Mouse (Mus musculus) embryonic facial prominence, embryonic 10.5 days (tissue): Measurements from ENCODE around the gene Smco4. TPM values are rescaled to one million over a fixed set of nuclear protein-coding genes. Genes with fewer than 3 reads are reported as not detected.
A peak's percentile ranks its signal among the peaks of the same experiment; 100 is the strongest.
"Not testable (repeated sequence)": the region's sequence is repeated elsewhere in the genome, so short reads cannot be mapped to it uniquely, and the experiment has no call there.

Source experiments
- DNase-seq: peaks from one replicate; pipeline ENCODE4 v3.0.0-alpha.2; 2017; ENCODE audit warnings: low spot score
- H3K27ac ChIP-seq: fragments of 300-500 bp; sonication (generic); replicated peaks from 2 replicates; pipeline ENCODE4 v1.5.1; 2016; ENCODE audit warnings: mild to moderate bottlenecking
- H3K27me3 ChIP-seq: fragments of 300-500 bp; sonication (generic); replicated peaks from 2 replicates; pipeline ENCODE4 v1.6.1; 2016; ENCODE audit warnings: low read depth, mild to moderate bottlenecking; ENCODE audit not compliant: poor library complexity, severe bottlenecking
- H3K36me3 ChIP-seq: fragments of 300-500 bp; sonication (generic); replicated peaks from 2 replicates; pipeline ENCODE4 v1.6.1; 2016; ENCODE audit warnings: mild to moderate bottlenecking, moderate library complexity
- H3K4me1 ChIP-seq: fragments of 300-500 bp; sonication (generic); 2 replicates; pipeline ENCODE4 v1.6.1; 2016
- H3K4me3 ChIP-seq: fragments of 300-500 bp; sonication (generic); 2 replicates; pipeline ENCODE4 v1.5.1; 2016; ENCODE audit warnings: mild to moderate bottlenecking, moderate library complexity
- H3K9me3 ChIP-seq: fragments of 300-500 bp; sonication (generic); 2 replicates; pipeline ENCODE4 v1.6.1; 2016; ENCODE audit warnings: mild to moderate bottlenecking
- WGBS: fragments of 180-500 bp; shearing (Covaris S2); methylation state at CpG from one replicate; pipeline ENCODE4 v1.1.7; 2016; 5-methylcytosine and 5-hydroxymethylcytosine counted together
- polyA plus RNA-seq: library from polyadenylated mRNA; unstranded; fragments of >200 nt; fragmentation: Nextera tagmentation; extraction: Ambion mirVana; gene quantifications from 2 replicates; pipeline ENCODE4 v1.2.1, GENCODE M21; 2016

Smco4 gene
- polyA plus RNA-seq, 1 experiment from 2014 or later = 2.5 TPM

GRCm38 (mm10) chr9:15495281-15495680 is 2.0 kb downstream of the Smco4 start:
- not testable (repeated sequence) for H3K27ac ChIP-seq, DNase-seq, H3K4me3 ChIP-seq, H3K36me3 ChIP-seq, H3K9me3 ChIP-seq
- peaks cover 15% of the 10 kb centered on the region; the same call in 1 of the 2 replicates for H3K27me3 ChIP-seq
- H3K4me1 ChIP-seq = peaks cover 42% of the 10 kb centered on the region
- WGBS = 86% methylated on average over 2 of the region's 2 CpGs

- Histone ChIP-seq H3K36me3 (no peaks in the 10 kb centered on the region), H3K9me3 (no peaks in the 10 kb centered on the region), H3K4me3 (no peak overlapping the region), H3K27ac (peak overlapping the region; percentile 57), H3K4me1 (peaks cover 42% of the 10 kb centered on the region), H3K27me3 (peaks cover 15% of the 10 kb centered on the region; the same call in 1 of the 2 replicates)
- DNase-seq = peak; percentile 53
- WGBS = 14% methylated on average over 8 of the region's 8 CpGs
Observed at GRCm38 (mm10) chr9:15495921-15496577, 2.8 kb downstream of the Smco4 start.

- no peaks in the 10 kb centered on the region for H3K36me3 ChIP-seq
- H3K27ac ChIP-seq = no peak overlapping the region
- H3K27me3 ChIP-seq = no peaks in the 10 kb centered on the region
- DNase-seq = no peak
- WGBS = 90% methylated on average over 5 of the region's 5 CpGs
- peaks cover 61% of the 10 kb centered on the region for H3K4me1 ChIP-seq
- no peak overlapping the region for H3K4me3 ChIP-seq
- H3K9me3 ChIP-seq = no peaks in the 10 kb centered on the region
Observed at GRCm38 (mm10) chr9:15500025-15500424, 6.8 kb downstream of the Smco4 start.

GRCm38 (mm10) chr9:15501319-15502256 is 8.4 kb downstream of the Smco4 start:
- Histone ChIP-seq H3K27me3 (no peaks in the 10 kb centered on the region), H3K4me1 (peaks cover 57% of the 10 kb centered on the region), H3K4me3 (no peak overlapping the region), H3K9me3 (no peaks in the 10 kb centered on the region), H3K27ac (0 out of 2 replicates have a peak overlapping the region, but pooled peaks have one; percentile 19), H3K36me3 (0 out of 2 replicates have a peak, but pooled peaks cover 4% of the 10 kb centered on the region)
- no peak for DNase-seq
- 74% methylated on average over 19 of the region's 19 CpGs for WGBS

GRCm38 (mm10) chr9:15502476-15502875 is 9.2 kb downstream of the Smco4 start:
- Histone ChIP-seq H3K4me1 (peaks cover 58% of the 10 kb centered on the region), H3K27ac (no peak overlapping the region), H3K4me3 (no peak overlapping the region), H3K27me3 (no peaks in the 10 kb centered on the region), H3K9me3 (no peaks in the 10 kb centered on the region), H3K36me3 (0 out of 2 replicates have a peak, but pooled peaks cover 4% of the 10 kb centered on the region)
- 40% methylated on average over 7 of the region's 7 CpGs for WGBS
- DNase-seq = no peak

GRCm38 (mm10) chr9:15503307-15503706 is 10.1 kb downstream of the Smco4 start:
- no peaks in the 10 kb centered on the region for H3K27me3 ChIP-seq
- no peak overlapping the region for H3K4me3 ChIP-seq
- no peaks in the 10 kb centered on the region for H3K9me3 ChIP-seq
- 76% methylated on average over 10 of the region's 10 CpGs for WGBS
- no peak for DNase-seq
- H3K4me1 ChIP-seq = peaks cover 57% of the 10 kb centered on the region
- 0 out of 2 replicates have a peak, but pooled peaks cover 4% of the 10 kb centered on the region for H3K36me3 ChIP-seq
- H3K27ac ChIP-seq = no peak overlapping the region

GRCm38 (mm10) chr9:15503827-15504226 is 10.6 kb downstream of the Smco4 start:
- no peak overlapping the region for H3K27ac ChIP-seq
- WGBS = 64% methylated on average over 6 of the region's 6 CpGs
- 0 out of 2 replicates have a peak, but pooled peaks cover 4% of the 10 kb centered on the region for H3K36me3 ChIP-seq
- H3K9me3 ChIP-seq = no peaks in the 10 kb centered on the region
- H3K27me3 ChIP-seq = no peaks in the 10 kb centered on the region
- H3K4me1 ChIP-seq = peaks cover 57% of the 10 kb centered on the region
- no peak for DNase-seq
- no peak overlapping the region for H3K4me3 ChIP-seq

GRCm38 (mm10) chr9:15505288-15505687 is 12.1 kb downstream of the Smco4 start:
- WGBS = 67% methylated on average over 1 of the region's 1 CpGs
- no peak for DNase-seq
- Histone ChIP-seq H3K4me3 (no peak overlapping the region), H3K27me3 (no peaks in the 10 kb centered on the region), H3K4me1 (peaks cover 57% of the 10 kb centered on the region), H3K27ac (no peak overlapping the region), H3K9me3 (no peaks in the 10 kb centered on the region), H3K36me3 (0 out of 2 replicates have a peak, but pooled peaks cover 4% of the 10 kb centered on the region)

GRCm38 (mm10) chr9:15506863-15507262 is 13.6 kb downstream of the Smco4 start:
- 0 out of 2 replicates have a peak, but pooled peaks cover 4% of the 10 kb centered on the region for H3K36me3 ChIP-seq
- no peaks in the 10 kb centered on the region for H3K27me3 ChIP-seq
- no peaks in the 10 kb centered on the region for H3K9me3 ChIP-seq
- H3K4me1 ChIP-seq = peaks cover 52% of the 10 kb centered on the region
- H3K27ac ChIP-seq = no peak overlapping the region
- H3K4me3 ChIP-seq = no peak overlapping the region
- no peak for DNase-seq
- WGBS = 58% methylated on average over 3 of the region's 3 CpGs

GRCm38 (mm10) chr9:15507431-15507875 is 14.2 kb downstream of the Smco4 start:
- no peak overlapping the region; the same call in 1 of the 2 replicates for H3K27ac ChIP-seq
- H3K4me1 ChIP-seq = peaks cover 49% of the 10 kb centered on the region
- 75% methylated on average over 4 of the region's 4 CpGs for WGBS
- no peak overlapping the region for H3K4me3 ChIP-seq
- no peaks in the 10 kb centered on the region for H3K27me3 ChIP-seq
- no peak for DNase-seq
- H3K9me3 ChIP-seq = no peaks in the 10 kb centered on the region
- 0 out of 2 replicates have a peak, but pooled peaks cover 4% of the 10 kb centered on the region for H3K36me3 ChIP-seq

- Histone ChIP-seq H3K9me3 (no peaks in the 10 kb centered on the region), H3K27ac (no peak overlapping the region), H3K27me3 (no peaks in the 10 kb centered on the region), H3K4me1 (peaks cover 38% of the 10 kb centered on the region), H3K4me3 (no peak overlapping the region), H3K36me3 (peaks cover 9% of the 10 kb centered on the region; the same call in 1 of the 2 replicates)
- no peak for DNase-seq
- WGBS = 86% methylated on average over 3 of the region's 3 CpGs
Observed at GRCm38 (mm10) chr9:15509363-15509762, 16.1 kb downstream of the Smco4 start.

- no peaks in the 10 kb centered on the region for H3K9me3 ChIP-seq
- no peak for DNase-seq
- no peak overlapping the region for H3K27ac ChIP-seq
- H3K4me3 ChIP-seq = no peak overlapping the region
- H3K27me3 ChIP-seq = no peaks in the 10 kb centered on the region
- peaks cover 6% of the 10 kb centered on the region; the same call in 1 of the 2 replicates for H3K36me3 ChIP-seq
- peaks cover 34% of the 10 kb centered on the region for H3K4me1 ChIP-seq
- 82% methylated on average over 3 of the region's 3 CpGs for WGBS
Observed at GRCm38 (mm10) chr9:15510557-15511310, 17.5 kb downstream of the Smco4 start.
